Mouse (Mus musculus): ENCODE measurements around the gene Rab3il1.

DNA sequence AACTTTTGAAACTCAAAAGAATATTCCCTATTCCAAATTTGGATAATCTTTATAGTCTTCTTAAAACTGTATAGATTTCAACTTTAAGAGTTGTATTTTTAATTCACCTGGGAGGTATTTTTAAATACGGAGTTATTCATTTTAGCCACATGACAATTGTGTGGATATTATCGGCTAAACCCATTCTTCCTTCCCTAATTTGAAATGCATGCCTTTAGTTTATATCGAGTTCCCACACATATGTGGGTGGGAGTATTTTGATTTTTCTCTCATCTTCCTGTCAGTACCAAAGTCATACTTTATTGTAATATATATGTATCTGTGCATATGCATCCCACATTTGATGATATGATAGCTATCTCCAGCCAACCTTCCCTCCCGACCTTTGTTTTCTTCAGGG lies 21.2 kb upstream of the Rab3il1 start, which contains the start of gene Fth1:
- TF ChIP-seq CTCF (IDR thresholded peaks at IDR 0.05; ENCODE audit: low read depth, low read length) (no peak), POLR2A (IDR thresholded peaks at IDR 0.05; ENCODE audit: extremely low read depth, insufficient read depth, low read length) (no peak)
